Mouse (Mus musculus) MEL (cell line): ENCODE results near the gene Mlana. TPM values are rescaled to one million over a fixed set of nuclear protein-coding genes. Genes with fewer than 3 reads are reported as not detected.
A peak's percentile ranks its signal among the peaks of the same experiment; 100 is the strongest.

Experiments used
- DNase-seq: peaks from one replicate; pipeline ENCODE4 v3.0.0; 2011; ENCODE audit warnings: low read depth, low spot score
- H3K27ac ChIP-seq: 2 replicates; pipeline ENCODE4 v1.5.1; 2012; ENCODE audit warnings: low read depth, mild to moderate bottlenecking, control low read depth, low read length, moderate library complexity; ENCODE audit not compliant: control insufficient read depth
- H3K27me3 ChIP-seq, 2 experiments: fragments of 150-350 bp in 1 of 2; sonication (generic) in 1 of 2; 2 replicates each; pipeline ENCODE4 v1.6.1; 2012; ENCODE audit warnings: low read length in 2 of 2, mild to moderate bottlenecking in 2 of 2, improper control_type of control experiment in 1 of 2, moderate library complexity in 1 of 2; ENCODE audit not compliant: insufficient read depth in 2 of 2, control insufficient read depth in 1 of 2
- H3K36me3 ChIP-seq, 2 experiments: 2 replicates each; pipeline ENCODE4 v1.6.1; 2012 to 2014; ENCODE audit warnings: low read length in 2 of 2, improper control_type of control experiment in 1 of 2, inconsistent platforms in 1 of 2, mild to moderate bottlenecking in 1 of 2; ENCODE audit not compliant: insufficient read depth in 2 of 2, control insufficient read depth in 1 of 2
- H3K4me1 ChIP-seq, 2 experiments: fragments of 150-350 bp in 1 of 2; sonication (generic) in 1 of 2; 2 replicates each; pipeline ENCODE4 v1.6.1; 2012; ENCODE audit warnings: low read length in 2 of 2, improper control_type of control experiment in 1 of 2, mild to moderate bottlenecking in 1 of 2; ENCODE audit not compliant: insufficient read depth in 2 of 2, control insufficient read depth in 1 of 2
- H3K4me3 ChIP-seq, 2 experiments: fragments of 150-350 bp in 1 of 2; sonication (generic) in 1 of 2; 2 replicates each; pipeline ENCODE4 v1.5.1; 2012; ENCODE audit warnings: low read depth in 2 of 2, low read length in 2 of 2, mild to moderate bottlenecking in 2 of 2, moderate library complexity in 2 of 2, control low read depth in 1 of 2, improper control_type of control experiment in 1 of 2; ENCODE audit not compliant: control insufficient read depth in 1 of 2, insufficient read depth in 1 of 2
- H3K79me2 ChIP-seq: 2 replicates; pipeline ENCODE4 v1.6.1; 2012; ENCODE audit warnings: mild to moderate bottlenecking, low read length, moderate library complexity; ENCODE audit not compliant: control insufficient read depth, poor library complexity, insufficient read depth
- H3K9ac ChIP-seq: 2 replicates; pipeline ENCODE4 v1.6.1; 2012; ENCODE audit warnings: low read depth, mild to moderate bottlenecking, control low read depth, low read length, moderate library complexity; ENCODE audit not compliant: control insufficient read depth, poor library complexity, severe bottlenecking
- H3K9me3 ChIP-seq: fragments of 150-350 bp; sonication (generic); replicated peaks from 2 replicates; pipeline ENCODE4 v1.6.1; 2012; ENCODE audit warnings: mild to moderate bottlenecking, low read length, improper control_type of control experiment, moderate library complexity; ENCODE audit not compliant: insufficient read depth
- CHD2 ChIP-seq: IDR thresholded peaks from 2 replicates; pipeline ENCODE4 v1.6.1; 2011; ENCODE audit warnings: low read length, improper control_type of control experiment
- E2F4 ChIP-seq: IDR thresholded peaks from 2 replicates; pipeline ENCODE4 v1.6.1; 2011; ENCODE audit warnings: low read depth, low read length, improper control_type of control experiment, borderline replicate concordance
- ELF1 ChIP-seq: IDR thresholded peaks from 2 replicates; pipeline ENCODE4 v1.6.1; 2014; ENCODE audit warnings: low read depth, mild to moderate bottlenecking, inconsistent platforms, low read length, improper control_type of control experiment, moderate library complexity
- EP300 ChIP-seq, 2 experiments: IDR thresholded peaks; 2 replicates each; pipeline ENCODE4 v1.6.1; 2011; ENCODE audit warnings: improper control_type of control experiment in 2 of 2, low read length in 2 of 2, low read depth in 1 of 2, mild to moderate bottlenecking in 1 of 2
- ETS1 ChIP-seq: IDR thresholded peaks from 2 replicates; pipeline ENCODE4 v1.6.1; 2012; ENCODE audit warnings: low read depth, mild to moderate bottlenecking, inconsistent platforms, low read length, improper control_type of control experiment, moderate library complexity
- HCFC1 ChIP-seq: IDR thresholded peaks from 2 replicates; pipeline ENCODE4 v1.6.1; 2012; ENCODE audit warnings: low read depth, mild to moderate bottlenecking, inconsistent platforms, low read length, improper control_type of control experiment, moderate library complexity
- JUND ChIP-seq: IDR thresholded peaks from 2 replicates; pipeline ENCODE4 v1.6.1; 2011; ENCODE audit warnings: low read depth, mild to moderate bottlenecking, improper control_type of control experiment, low read length
- MAFK ChIP-seq: IDR thresholded peaks from 2 replicates; pipeline ENCODE4 v1.6.1; 2011; ENCODE audit warnings: low read depth, mild to moderate bottlenecking, low read length, improper control_type of control experiment, borderline replicate concordance
- MEF2A ChIP-seq: IDR thresholded peaks from 2 replicates; pipeline ENCODE4 v1.6.1; 2014; ENCODE audit warnings: low read depth, mild to moderate bottlenecking, inconsistent platforms, low read length, improper control_type of control experiment; ENCODE audit not compliant: poor library complexity, insufficient replicate concordance, severe bottlenecking; ENCODE audit errors: extremely low read depth
- MXI1 ChIP-seq: IDR thresholded peaks from 2 replicates; pipeline ENCODE4 v1.6.1; 2011; ENCODE audit warnings: mild to moderate bottlenecking, low read depth, low read length, improper control_type of control experiment
- MYC ChIP-seq: IDR thresholded peaks from 2 replicates; pipeline ENCODE4 v1.6.1; 2011; ENCODE audit warnings: low read depth, mild to moderate bottlenecking, low read length, improper control_type of control experiment, moderate library complexity
- NELFE ChIP-seq: IDR thresholded peaks from 2 replicates; pipeline ENCODE4 v1.6.1; 2011; ENCODE audit warnings: low read depth, low read length, improper control_type of control experiment
- POLR2A ChIP-seq, 2 experiments: IDR thresholded peaks; 2 replicates each; pipeline ENCODE4 v1.6.1; 2011 to 2012; ENCODE audit warnings: low read length in 2 of 2, mild to moderate bottlenecking in 2 of 2, control low read depth in 1 of 2, improper control_type of control experiment in 1 of 2, low read depth in 1 of 2, moderate library complexity in 1 of 2; ENCODE audit not compliant: control insufficient read depth in 1 of 2, insufficient read depth in 1 of 2, poor library complexity in 1 of 2
- POLR2AphosphoS5 ChIP-seq: IDR thresholded peaks from 2 replicates; pipeline ENCODE4 v1.6.1; 2012; ENCODE audit warnings: low read depth, borderline replicate concordance, mild to moderate bottlenecking, inconsistent platforms, low read length, moderate library complexity, mixed read lengths
- RCOR1 ChIP-seq: IDR thresholded peaks from 2 replicates; pipeline ENCODE4 v1.6.1; 2012; ENCODE audit warnings: low read depth, mild to moderate bottlenecking, inconsistent platforms, low read length, improper control_type of control experiment
- SIN3A ChIP-seq: IDR thresholded peaks from 2 replicates; pipeline ENCODE4 v1.6.1; 2012; ENCODE audit warnings: low read length, improper control_type of control experiment, inconsistent platforms
- SMC3 ChIP-seq: IDR thresholded peaks from 2 replicates; pipeline ENCODE4 v1.6.1; 2011; ENCODE audit warnings: low read depth, low read length, improper control_type of control experiment
- TAL1 ChIP-seq: IDR thresholded peaks from 2 replicates; pipeline ENCODE4 v1.6.1; 2012; ENCODE audit warnings: mild to moderate bottlenecking, inconsistent platforms, low read length, moderate library complexity, mixed read lengths
- TBP ChIP-seq: IDR thresholded peaks from 2 replicates; pipeline ENCODE4 v1.8.0; 2011; ENCODE audit warnings: low read depth, low read length, improper control_type of control experiment
- UBTF ChIP-seq: IDR thresholded peaks from 2 replicates; pipeline ENCODE4 v1.6.1; 2012; ENCODE audit warnings: low read depth, mild to moderate bottlenecking, inconsistent platforms, low read length, improper control_type of control experiment, moderate library complexity, borderline replicate concordance; ENCODE audit not compliant: insufficient read depth
- USF1 ChIP-seq: IDR thresholded peaks from 2 replicates; pipeline ENCODE4 v1.6.1; 2014; ENCODE audit warnings: low read depth, mild to moderate bottlenecking, inconsistent platforms, low read length, improper control_type of control experiment, moderate library complexity
- USF2 ChIP-seq, 2 experiments: IDR thresholded peaks; 2 replicates each; pipeline ENCODE4 v1.6.1; 2011 to 2012; ENCODE audit warnings: improper control_type of control experiment in 2 of 2, low read length in 2 of 2, borderline replicate concordance in 1 of 2, inconsistent platforms in 1 of 2, low read depth in 1 of 2, mild to moderate bottlenecking in 1 of 2; ENCODE audit not compliant: insufficient read depth in 1 of 2
- ZNF384 ChIP-seq: IDR thresholded peaks from 2 replicates; pipeline ENCODE4 v1.6.1; 2012; ENCODE audit warnings: low read depth, mild to moderate bottlenecking, inconsistent platforms, low read length, improper control_type of control experiment
- polyA plus RNA-seq, 2 experiments: library from polyadenylated mRNA; stranded (reverse) in 1 of 2; unstranded in 1 of 2; fragments of >175 nt in 1 of 2; fragments of >200 nt in 1 of 2; gene quantifications; 2 replicates each; pipeline versions ENCODE4 v1.2.1 to v1.2.4; 2012; ENCODE audit warnings: low replicate concordance in 2 of 2, low read depth in 1 of 2; ENCODE audit not compliant: insufficient read length in 2 of 2, insufficient read depth in 1 of 2, missing spikeins in 1 of 2
- total RNA-seq: library from RNA; depleted of rRNA; stranded (reverse); fragments of 300-350 nt; gene quantifications from 2 replicates; pipeline ENCODE4 v1.2.3, GENCODE M21; 2012

Mlana gene
- total and polyA plus RNA-seq, 3 experiments = 0.27 to 0.78 TPM; not detected in 1

DNA sequence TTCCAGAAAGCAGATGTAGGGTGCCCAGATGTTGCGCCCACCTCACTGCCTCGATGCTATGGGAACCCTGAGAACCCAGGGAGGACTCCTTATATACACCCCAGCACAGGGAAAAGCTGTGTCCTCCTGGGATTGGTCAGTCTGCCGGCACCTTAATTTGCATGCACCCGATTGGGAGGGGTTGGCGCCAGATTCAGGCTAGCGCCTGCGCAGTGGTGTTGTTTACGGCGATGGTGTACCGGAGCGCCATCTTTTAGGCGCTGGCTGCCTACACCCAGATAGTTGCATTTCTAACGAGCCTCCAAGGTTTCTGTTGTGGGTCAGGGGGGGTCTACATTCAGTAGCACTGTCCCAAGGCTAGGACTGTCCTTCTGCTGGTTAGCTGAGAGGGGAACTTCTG is 25.0 kb upstream of the Mlana start:
- DNase-seq = no peak
- Histone ChIP-seq H3K27me3 (no peaks in the 10 kb centered on the region), H3K27ac (no peak overlapping the region), H3K4me3 (no peak overlapping the region), H3K36me3 (peaks cover 0 to 14% of the 10 kb centered on the region in 2 experiments; a peak in 2 of 4 replicates), H3K4me1 (peaks cover 1 to 20% of the 10 kb centered on the region in 2 experiments; a peak in 3 of 4 replicates), H3K9me3 (no peaks in the 10 kb centered on the region), H3K9ac (no peak overlapping the region), H3K79me2 (no peaks in the 10 kb centered on the region)
- TF ChIP-seq ZNF384 = no peak
- 0 out of 2 replicates have a peak, but pooled peaks have one; percentile 3 for TF ChIP-seq NELFE

DNA sequence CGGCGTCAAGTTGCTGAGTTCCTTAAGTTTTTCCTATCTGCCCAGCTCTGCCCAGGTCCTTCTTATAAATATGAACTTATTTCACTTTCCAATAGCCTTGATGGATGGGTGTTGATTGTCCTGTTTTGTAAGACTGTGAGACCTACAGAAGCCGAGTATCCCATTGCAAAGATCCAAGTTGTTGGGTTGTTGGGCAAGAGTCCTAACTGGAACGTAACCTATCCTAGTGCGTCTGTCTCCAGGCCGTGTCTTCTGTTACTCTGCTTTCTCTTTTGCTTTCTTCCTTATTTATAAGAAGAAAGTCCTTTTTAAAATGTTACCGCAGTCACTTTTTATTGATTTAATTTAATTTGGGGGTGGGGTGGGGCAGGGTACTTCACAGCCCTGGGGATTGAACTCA is 22.7 kb upstream of the Mlana start:
- peak overlapping the region; percentile 60 for H3K9ac ChIP-seq
- peak; percentile 73 for DNase-seq
- H3K27me3 ChIP-seq = no peaks in the 10 kb centered on the region
- TF ChIP-seq EP300 (IDR thresholded peaks at IDR 0.05; ENCODE audit: low read depth in 1 of 2, low read length in 2 of 2) = no peak
- no peak for TF ChIP-seq SIN3A
- TF ChIP-seq HCFC1 = no peak
- TF ChIP-seq MAFK = no peak
- TF ChIP-seq TAL1 = no peak
- no peak for TF ChIP-seq POLR2AphosphoS5
- no peak for TF ChIP-seq JUND
- TF ChIP-seq CHD2 = no peak
- no peak for TF ChIP-seq USF2 (IDR thresholded peaks at IDR 0.05; ENCODE audit: borderline replicate concordance in 1 of 2, insufficient read depth in 1 of 2, low read depth in 1 of 2, low read length in 2 of 2)
- TF ChIP-seq MXI1 = no peak
- H3K36me3 ChIP-seq = peaks cover 0 to 23% of the 10 kb centered on the region in 2 experiments; a peak in 2 of 4 replicates
- peak overlapping the region; percentile 38 to 45 for H3K4me3 ChIP-seq
- peaks cover 3 to 35% of the 10 kb centered on the region in 2 experiments for H3K4me1 ChIP-seq
- H3K9me3 ChIP-seq = no peaks in the 10 kb centered on the region
- H3K79me2 ChIP-seq = no peaks in the 10 kb centered on the region
- no peak overlapping the region; the same call in 1 of the 2 replicates for H3K27ac ChIP-seq

DNA sequence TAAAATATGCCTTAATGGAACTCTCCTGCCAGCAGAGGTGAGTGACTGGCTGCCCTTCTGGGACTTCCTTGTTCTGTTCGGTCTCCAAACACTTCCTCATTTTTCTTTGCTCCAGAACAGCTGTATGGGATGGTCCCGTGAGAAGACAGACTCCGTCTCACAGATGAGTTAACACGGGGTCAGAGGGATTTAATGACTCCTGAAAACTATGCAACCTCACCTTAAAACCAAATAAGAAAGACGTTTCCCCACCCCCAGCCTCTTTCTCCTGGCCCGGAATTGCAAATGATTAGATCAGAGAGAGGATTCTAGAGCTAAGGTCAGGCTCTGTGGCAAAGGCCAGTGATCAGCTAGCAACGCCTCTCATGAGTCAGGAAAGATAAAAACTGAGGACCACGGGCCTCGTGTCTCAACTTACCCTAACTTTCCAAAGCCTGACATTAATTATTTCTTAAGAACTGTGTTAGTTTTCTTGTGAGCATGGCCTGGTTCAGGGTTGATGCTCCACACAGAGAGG is 22.0 kb upstream of the Mlana start:
- Histone ChIP-seq H3K79me2 (no peaks in the 10 kb centered on the region), H3K4me1 (peaks cover 5 to 38% of the 10 kb centered on the region in 2 experiments), H3K9me3 (no peaks in the 10 kb centered on the region), H3K4me3 (peak overlapping the region; percentile 38 to 45), H3K36me3 (peaks cover 0 to 28% of the 10 kb centered on the region in 2 experiments; a peak in 2 of 4 replicates), H3K27me3 (no peaks in the 10 kb centered on the region), H3K27ac (peak overlapping the region; percentile 11), H3K9ac (peak overlapping the region; percentile 60)
- DNase-seq = peak; percentile 94
- TF ChIP-seq MYC (peak; percentile 70), SMC3 (peak; percentile 19; the same call in 1 of the 2 replicates), NELFE (peak; percentile 57), ETS1 (peak; percentile 98), RCOR1 (peak; percentile 84; the same call in 1 of the 2 replicates), EP300 (IDR thresholded peaks at IDR 0.05; ENCODE audit: low read depth in 1 of 2, low read length in 2 of 2) (peak; percentile 58 to 89; a peak in 3 of 4 replicates), ELF1 (peak; percentile 97), JUND (no peak), MEF2A (no peak), TBP (peak; percentile 85), E2F4 (no peak), POLR2AphosphoS5 (no peak), MXI1 (peak; percentile 73), USF1 (no peak), POLR2A (IDR thresholded peaks at IDR 0.05; ENCODE audit: control insufficient read depth in 1 of 2, insufficient read depth in 1 of 2, low read depth in 1 of 2, low read length in 2 of 2, poor library complexity in 1 of 2) (peak in 1 of 2 experiments; percentile 59; a peak in 2 of 4 replicates), CHD2 (peak; percentile 42), HCFC1 (peak; percentile 65), UBTF (peak; percentile 75; the same call in 1 of the 2 replicates)
